Comparison of ENCODE assay signal across 9 mouse cellular contexts in genomic region chr10:77926140-77926539, GRCm38 (mm10). TPM values are rescaled to one million over a fixed set of nuclear protein-coding genes. Genes with fewer than 3 reads are reported as not detected.
DNase-seq lines count a peak whose midpoint lies in the region; ATAC-seq and TF ChIP-seq lines count a peak whose summit lies in the region.
"Had no signal": no experiment of that assay in that cellular context is flagged by ENCODE, and none has a peak within 500 bp of the region (broad histone marks: within the 10 kb centered on the region; RNA-seq: fewer than 3 reads in every experiment).

No protein-coding gene starts in this region.

- H3K36me3 ChIP-seq in heart, embryonic 12.5 days = no peaks in the 10 kb centered on the region
- H3K36me3 ChIP-seq: stomach, embryonic 15.5 days had no signal

- H3K4me2 ChIP-seq in heart, embryonic 12.5 days = no peak overlapping the region
- H3K4me2 ChIP-seq: stomach, embryonic 15.5 days had no signal

- H3K27ac ChIP-seq in heart, embryonic 12.5 days (ENCODE audit: poor library complexity, severe bottlenecking) = no peak overlapping the region
- H3K27ac ChIP-seq in layer of hippocampus, adult 2 months = no peak overlapping the region
- H3K27ac ChIP-seq: stomach, embryonic 15.5 days had no signal

- no peak for ATAC-seq in heart, embryonic 12.5 days (ENCODE audit: insufficient number of reproducible peaks, low FRiP score)
- peak; percentile 93 for ATAC-seq in megakaryocyte progenitor cell, adult 5-6 weeks (replicated peaks; ENCODE audit: poor library complexity)

- H3K4me3 ChIP-seq in heart, embryonic 12.5 days = no peak overlapping the region
- H3K4me3 ChIP-seq in layer of hippocampus, adult 2 months = no peak overlapping the region
- H3K4me3 ChIP-seq: stomach, embryonic 15.5 days had no signal

- H3K9me3 ChIP-seq in heart, embryonic 12.5 days (replicated peaks) = no peaks in the 10 kb centered on the region
- H3K9me3 ChIP-seq: stomach, embryonic 15.5 days had no signal

- WGBS in heart, embryonic 12.5 days = 39% methylated on average over 7 of the region's 7 CpGs

- TF ChIP-seq CTCF in layer of hippocampus, adult 2 months (conservative IDR thresholded peaks at IDR 0.05) = peak; percentile 86

- no peak overlapping the region for H3K9ac ChIP-seq in heart, embryonic 12.5 days
- H3K9ac ChIP-seq: stomach, embryonic 15.5 days had no signal

- DNase-seq in heart, adult 18-20 months = peak; percentile 22 to 79
- peak; percentile 85 to 89 for DNase-seq in B cell, adult 2 months
- DNase-seq in adrenal gland, adult 18-20 months (ENCODE audit: low spot score in 2 of 2) = peak; percentile 56 to 71
- peak; percentile 13 for DNase-seq in embryo, embryonic 11.5 days (ENCODE audit: low read depth, low spot score)
- peak; percentile 55 to 72 for DNase-seq in layer of hippocampus, adult 2 months (ENCODE audit: low spot score in 2 of 2)
- DNase-seq in thymus, postnatal 10 days (ENCODE audit: low spot score in 2 of 2) = peak; percentile 22 to 65

- H3K27me3 ChIP-seq in heart, embryonic 12.5 days (replicated peaks) = peaks cover 3% of the 10 kb centered on the region

- H3K4me1 ChIP-seq in heart, embryonic 12.5 days (replicated peaks) = no peaks in the 10 kb centered on the region
- H3K4me1 ChIP-seq: stomach, embryonic 15.5 days had no signal

RNA-seq across cellular contexts. Expression of gene Lrrc3, which starts 23.8 kb away (rescaled TPM):
- total RNA-seq in heart, adult 18-20 months (2021) = under 1 TPM; 0.49 to 0.69 TPM
- polyA plus RNA-seq in heart, embryonic 12.5 days (2016; fragmentation: Nextera tagmentation; extraction: Ambion mirVana) = 1.9 and 2.1 TPM in 2 replicates
- total RNA-seq in adrenal gland, adult 18-20 months (2021) = 1 to 10 TPM; 3.9 to 6.8 TPM
- total RNA-seq in layer of hippocampus, adult 2 months (2021) = 1 to 10 TPM; 3.6 to 3.7 TPM
- total RNA-seq in megakaryocyte progenitor cell, adult 5-6 weeks (2015) = 0.12 TPM in 1 of 2 replicates, not detected in the other
- not detected in 2 replicates for total RNA-seq in megakaryocyte progenitor cell, adult 5-6 weeks (2017)

RNA-seq across cellular contexts. Expression of gene Trpm2, which starts 44.2 kb away (rescaled TPM):
- total RNA-seq in heart, adult 18-20 months (2021) = 1 to 10 TPM in 1 of 2 experiments, under 1 TPM in 1; 0.99 to 1.5 TPM
- 0.19 and 0.32 TPM in 2 replicates for polyA plus RNA-seq in heart, embryonic 12.5 days (2016; fragmentation: Nextera tagmentation; extraction: Ambion mirVana)
- 1 to 10 TPM; 5.2 to 5.9 TPM for total RNA-seq in adrenal gland, adult 18-20 months (2021)
- total RNA-seq in layer of hippocampus, adult 2 months (2021) = 10 to 100 TPM; 37.4 to 41.5 TPM
- total RNA-seq in megakaryocyte progenitor cell, adult 5-6 weeks (2015) = 2.7 and 5.1 TPM in 2 replicates
- 1.4 and 2.9 TPM in 2 replicates for total RNA-seq in megakaryocyte progenitor cell, adult 5-6 weeks (2017)

RNA-seq across cellular contexts. Expression of gene 1810043G02Rik, which starts 52.2 kb away (rescaled TPM):
- total RNA-seq in heart, adult 18-20 months (2021) = 1 to 10 TPM; 8.8 to 9.8 TPM
- polyA plus RNA-seq in heart, embryonic 12.5 days (2016; fragmentation: Nextera tagmentation; extraction: Ambion mirVana) = 14.8 and 15.6 TPM in 2 replicates
- 10 to 100 TPM; 17.9 to 21.1 TPM for total RNA-seq in adrenal gland, adult 18-20 months (2021)
- total RNA-seq in layer of hippocampus, adult 2 months (2021) = 10 to 100 TPM; 37.1 to 44.4 TPM
- total RNA-seq in megakaryocyte progenitor cell, adult 5-6 weeks (2015) = 6.0 and 6.4 TPM in 2 replicates
- 5.9 and 11.2 TPM in 2 replicates for total RNA-seq in megakaryocyte progenitor cell, adult 5-6 weeks (2017)

Comparison
In these comparisons a context has a peak if more than half of its experiments do, and no peak if none do; other contexts are left out.
1. DNase-seq: peak in every context shown above with its lines; median percentile 87 in B cell, adult 2 months; 64 in adrenal gland, adult 18-20 months; 64 in layer of hippocampus, adult 2 months; 50 in heart, adult 18-20 months; 44 in thymus, postnatal 10 days; 13 in embryo, embryonic 11.5 days.
2. RNA of gene Trpm2, which starts 44.2 kb away (total RNA-seq): 37.4 to 41.5 TPM in layer of hippocampus, adult 2 months; 5.2 to 5.9 TPM in adrenal gland, adult 18-20 months, 1.4 to 5.1 TPM in megakaryocyte progenitor cell, adult 5-6 weeks and 0.99 to 1.5 TPM in heart, adult 18-20 months; every median in the first group is over 4 times any median in the second.